Mouse (Mus musculus) G1E-ER4 (cell line): ENCODE results near the gene Hvcn1. TPM values are rescaled to one million over a fixed set of nuclear protein-coding genes. Genes with fewer than 3 reads are reported as not detected.

Experiments used
- GATA1 ChIP-seq: IDR thresholded peaks from one replicate; pipeline ENCODE4 v1.8.0; 2012; ENCODE audit warnings: low read length, inconsistent platforms
- polyA plus RNA-seq: library from polyadenylated mRNA; stranded (reverse); fragments of >175 nt; gene quantifications from 2 replicates; pipeline ENCODE4 v1.2.3, GENCODE M21; 2012

The Hvcn1 gene
- polyA plus RNA-seq, 1 experiment = 0.29 TPM

- no peak for TF ChIP-seq GATA1
Observed at GRCm38 (mm10) chr5:122272821-122273220, 66.2 kb downstream of the Hvcn1 start.

GRCm38 (mm10) chr5:122274785-122275184 lies 68.2 kb downstream of the Hvcn1 start:
- no peak for TF ChIP-seq GATA1

GRCm38 (mm10) chr5:122278946-122279345 lies 72.3 kb downstream of the Hvcn1 start:
- TF ChIP-seq GATA1 = no peak

- TF ChIP-seq GATA1 = no peak
Observed at GRCm38 (mm10) chr5:122279799-122280421, 73.3 kb downstream of the Hvcn1 start.

GRCm38 (mm10) chr5:122280422-122280826 lies 73.8 kb downstream of the Hvcn1 start:
- TF ChIP-seq GATA1 = no peak

GRCm38 (mm10) chr5:122280827-122281462 lies 74.3 kb downstream of the Hvcn1 start:
- no peak for TF ChIP-seq GATA1

GRCm38 (mm10) chr5:122283828-122284182 lies 77.2 kb downstream of the Hvcn1 start:
- TF ChIP-seq GATA1 = no peak

GRCm38 (mm10) chr5:122284183-122285028 lies 77.8 kb downstream of the Hvcn1 start, which contains the start of gene Pptc7:
Gene Pptc7 (plus strand): TSS chr5:122284365.
- no peak for TF ChIP-seq GATA1

GRCm38 (mm10) chr5:122285029-122285766 lies 78.6 kb downstream of the Hvcn1 start:
- TF ChIP-seq GATA1 = no peak

- no peak for TF ChIP-seq GATA1
Observed at GRCm38 (mm10) chr5:122285767-122286150, 79.2 kb downstream of the Hvcn1 start.

- TF ChIP-seq GATA1 = no peak
Observed at GRCm38 (mm10) chr5:122286191-122286590, 79.6 kb downstream of the Hvcn1 start.

- TF ChIP-seq GATA1 = no peak
Observed at GRCm38 (mm10) chr5:122287026-122287425, 80.4 kb downstream of the Hvcn1 start.

- no peak for TF ChIP-seq GATA1
Observed at GRCm38 (mm10) chr5:122288147-122288811, 81.7 kb downstream of the Hvcn1 start.

GRCm38 (mm10) chr5:122291149-122291548 lies 84.5 kb downstream of the Hvcn1 start:
- no peak for TF ChIP-seq GATA1

Other genes starting within 250 kb of the Hvcn1 start
- not detected in 2 replicates for gene Cux2, start 156.7 kb upstream of the Hvcn1 start, polyA plus RNA-seq
- gene Myl2, start 105.9 kb upstream of the Hvcn1 start, polyA plus RNA-seq = not detected in 2 replicates
- gene Ccdc63, start 66.0 kb upstream of the Hvcn1 start, polyA plus RNA-seq = not detected in 2 replicates
- gene Ppp1cc, start 48.5 kb upstream of the Hvcn1 start, polyA plus RNA-seq = 154 and 174 TPM in 2 replicates
- 5.1 and 5.4 TPM in 2 replicates for gene Tctn1, start 57.7 kb downstream of the Hvcn1 start, polyA plus RNA-seq
- gene Pptc7, start 77.6 kb downstream of the Hvcn1 start, polyA plus RNA-seq = 6.8 and 10.2 TPM in 2 replicates
- gene Rad9b, start 147.4 kb downstream of the Hvcn1 start, polyA plus RNA-seq = 1.8 and 4.5 TPM in 2 replicates
- 9.2 and 16.5 TPM in 2 replicates for gene Vps29, start 147.6 kb downstream of the Hvcn1 start, polyA plus RNA-seq
- 50.2 and 84.1 TPM in 2 replicates for gene Gpn3, start 165.1 kb downstream of the Hvcn1 start, polyA plus RNA-seq
- gene Fam216a, start 165.6 kb downstream of the Hvcn1 start, polyA plus RNA-seq = 55.1 and 75.6 TPM in 2 replicates
- gene Arpc3, start 185.1 kb downstream of the Hvcn1 start, polyA plus RNA-seq = 26.9 and 49.4 TPM in 2 replicates
- 20.5 and 22.2 TPM in 2 replicates for gene Anapc7, start 214.9 kb downstream of the Hvcn1 start, polyA plus RNA-seq